Mouse (Mus musculus): ENCODE data around the gene Cdk17.

- TF ChIP-seq CTCF (IDR thresholded peaks at IDR 0.05; ENCODE audit: low read depth, low read length) (no peak), POLR2A (IDR thresholded peaks at IDR 0.05; ENCODE audit: borderline replicate concordance, low read depth, low read length) (no peak)
These were observed 110.3 kb downstream of the Cdk17 start for GRCm38 (mm10) chr10:93270889-93271460.

Measured in bone marrow macrophage, adult 2 months (primary cell).